Mouse (Mus musculus): ENCODE measurements at regions not wholly inside any gene's neighbourhood (a gene's known extent, or its start where the extent isn't known, plus 50 kb on each side); places are given as distances from the start of the nearest gene placed in this dataset.
A peak's percentile ranks its signal among the peaks of the same experiment; 100 is the strongest.

DNA sequence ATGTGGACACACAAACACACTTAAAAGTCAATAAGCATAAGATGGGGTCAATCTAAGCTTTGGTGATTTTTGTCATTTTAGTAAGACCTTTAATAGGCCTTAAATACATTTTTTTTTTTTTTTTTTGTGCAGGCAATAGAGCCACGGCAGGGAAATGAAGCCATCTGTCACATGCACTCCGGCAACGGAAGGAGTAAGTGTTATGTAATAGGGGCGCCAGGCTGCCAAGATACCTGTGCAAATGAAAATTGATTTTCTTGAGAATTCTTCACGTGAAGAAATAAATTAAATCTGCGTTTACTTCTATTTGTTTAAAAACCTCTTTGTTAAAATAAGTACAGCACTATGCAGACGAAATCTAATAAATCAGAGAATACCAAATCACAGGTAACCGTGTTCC is 54.6 kb upstream of the Card11 start:
- DNase-seq: peak; percentile 59 to 60

DNA sequence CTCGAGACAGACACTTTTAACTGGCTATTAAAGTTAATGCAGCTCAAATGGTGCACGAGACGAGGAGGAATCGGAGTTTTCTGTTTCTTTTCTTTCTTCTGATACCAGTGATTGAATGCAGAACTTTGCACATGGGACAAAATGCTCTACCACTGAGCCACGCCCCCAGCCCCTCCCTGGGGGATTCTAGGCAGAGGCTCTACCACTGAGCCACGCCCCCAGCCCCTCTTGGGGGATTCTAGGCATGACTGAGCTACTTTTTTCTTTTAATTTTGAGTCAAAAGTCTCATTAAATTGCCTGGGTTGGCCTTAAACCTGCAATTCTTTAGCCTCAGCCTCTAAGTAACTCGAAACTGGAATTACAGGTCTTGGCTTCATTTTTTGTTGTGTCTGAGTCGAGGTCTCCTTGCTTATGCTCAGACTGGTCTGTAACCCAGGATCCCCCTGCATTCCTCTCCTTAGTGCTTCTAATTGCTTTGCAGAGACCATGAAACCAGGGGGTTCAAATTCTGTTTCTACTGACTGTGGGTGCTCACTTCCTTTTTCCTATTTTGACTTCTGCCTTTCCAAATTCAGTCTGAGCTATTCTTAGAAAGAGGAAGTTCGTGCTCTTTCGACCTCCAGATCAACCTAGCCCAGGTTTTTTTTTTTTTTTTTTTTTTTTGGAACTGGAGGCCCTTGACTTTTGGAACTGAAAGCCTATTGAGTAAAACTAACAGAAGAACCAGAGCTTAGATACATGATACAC is 55.4 kb upstream of the Card11 start:
- DNase-seq: no peak

DNA sequence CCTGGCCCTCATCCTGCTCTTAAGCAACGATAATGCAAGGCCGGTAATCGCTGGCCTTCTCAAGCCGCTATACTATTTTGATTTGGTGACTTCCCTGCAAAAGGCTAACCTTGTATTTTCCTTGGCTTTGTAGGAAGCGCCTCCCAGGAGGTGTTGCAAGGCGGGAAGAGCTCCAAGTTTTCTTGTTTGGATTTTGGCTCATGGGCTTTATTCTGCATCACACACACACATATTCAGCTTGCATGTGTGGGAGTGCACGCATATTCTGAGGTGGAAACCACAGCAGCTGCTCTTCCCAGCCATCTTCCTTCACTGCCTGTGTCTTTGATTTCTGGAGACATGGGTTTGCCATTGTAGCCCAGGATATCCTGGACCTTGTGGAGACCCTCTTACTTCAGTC is 57.8 kb upstream of the Card11 start:
- DNase-seq: no peak

DNA sequence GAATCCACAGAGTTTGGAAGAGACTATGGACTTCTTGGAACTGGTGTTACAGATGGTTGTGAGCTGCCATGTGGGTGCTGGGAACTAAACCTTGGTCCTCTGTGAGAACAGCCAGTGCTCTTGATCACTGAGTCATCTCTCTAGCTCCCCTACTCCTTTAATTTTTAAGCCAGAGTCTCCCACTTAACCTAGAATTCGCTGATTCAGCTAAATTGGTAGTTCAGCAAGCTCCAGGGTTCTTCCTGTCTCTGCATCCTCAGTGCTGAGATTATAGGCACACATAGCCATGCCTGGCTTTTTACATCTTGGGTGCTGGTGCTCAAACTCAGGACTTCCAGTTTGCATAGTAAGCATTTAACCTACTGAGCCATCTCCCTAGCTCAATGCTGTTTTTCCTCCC is 58.5 kb upstream of the Card11 start:
- DNase-seq: no peak

DNA sequence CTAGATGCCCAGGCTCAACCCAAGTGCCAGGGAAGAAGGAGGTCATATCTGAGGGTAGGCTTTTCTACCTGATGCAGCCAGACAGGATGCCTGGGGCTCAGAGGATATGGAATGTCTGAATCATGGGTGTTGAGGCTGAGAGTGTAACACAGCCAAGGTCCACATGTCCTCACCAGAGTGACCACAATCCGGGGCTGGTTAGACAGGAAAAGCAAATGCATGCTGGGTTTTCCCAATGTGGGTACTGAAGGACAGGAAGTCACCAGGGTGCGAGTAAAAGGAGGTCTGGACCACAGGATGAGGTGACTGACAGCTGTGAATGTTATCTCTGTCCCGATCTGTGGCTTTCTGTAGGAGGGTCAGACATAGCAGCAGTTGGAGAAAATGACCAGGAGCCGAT is 61.8 kb upstream of the Card11 start:
- DNase-seq: no peak

DNA sequence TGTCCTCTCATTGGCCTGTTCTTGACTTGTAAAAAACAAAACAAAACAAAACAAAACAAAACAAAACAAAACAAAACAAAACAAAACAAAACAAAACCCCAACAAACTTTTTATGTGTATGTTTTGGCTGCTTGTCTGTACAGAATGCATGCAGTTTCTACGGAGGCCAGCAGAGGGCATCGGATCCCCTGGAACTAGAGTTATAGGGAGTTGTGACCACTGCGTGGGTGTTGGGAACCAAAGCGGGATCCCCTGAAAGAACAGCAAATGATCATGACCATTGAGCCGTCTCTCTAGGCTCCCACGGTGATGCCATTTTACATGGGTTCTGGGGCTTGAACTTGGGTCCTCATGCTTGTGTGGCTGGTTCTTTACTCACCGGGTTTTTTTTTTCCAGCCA is 67.2 kb upstream of the Card11 start:
- DNase-seq: no peak

DNA sequence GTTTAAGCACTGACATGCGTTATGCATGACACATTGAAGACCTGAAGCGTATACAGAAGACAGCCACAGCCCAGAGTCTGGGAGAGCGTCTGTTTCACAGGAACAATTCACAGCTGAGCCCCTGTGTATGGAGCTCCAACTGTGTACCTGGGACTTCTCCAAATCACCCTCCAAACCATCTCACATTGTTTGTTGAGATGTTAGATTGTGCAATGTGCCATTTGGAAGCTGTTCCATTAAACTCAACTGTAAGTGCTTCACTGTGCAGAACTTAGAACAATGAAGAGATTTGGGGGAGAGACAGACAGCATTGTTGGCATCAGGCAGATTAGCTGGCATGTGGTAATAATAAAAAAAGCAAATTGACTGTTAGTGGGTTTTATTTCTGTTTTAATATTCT is 74.1 kb upstream of the Card11 start:
- DNase-seq: no peak

DNA sequence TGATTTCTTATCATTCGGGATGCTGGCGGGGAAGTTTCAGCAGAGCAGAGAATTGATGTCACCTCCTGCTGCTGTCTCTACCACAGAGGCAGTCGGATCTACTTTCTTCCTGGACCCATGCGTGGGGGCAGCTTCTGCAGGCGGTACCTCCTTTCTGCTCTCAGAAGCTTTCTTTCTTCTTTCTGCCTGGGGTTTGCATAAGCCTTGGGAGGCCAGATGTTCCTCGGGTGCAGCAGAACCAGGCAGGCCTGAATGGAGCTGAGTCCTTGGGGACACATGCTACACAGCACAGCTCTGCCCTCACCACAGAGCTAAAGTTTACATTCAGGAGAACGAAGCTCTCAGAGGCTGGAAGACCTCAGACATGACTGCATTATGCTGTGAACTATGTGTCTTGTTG is 75.8 kb upstream of the Card11 start:
- no peak for DNase-seq

DNA sequence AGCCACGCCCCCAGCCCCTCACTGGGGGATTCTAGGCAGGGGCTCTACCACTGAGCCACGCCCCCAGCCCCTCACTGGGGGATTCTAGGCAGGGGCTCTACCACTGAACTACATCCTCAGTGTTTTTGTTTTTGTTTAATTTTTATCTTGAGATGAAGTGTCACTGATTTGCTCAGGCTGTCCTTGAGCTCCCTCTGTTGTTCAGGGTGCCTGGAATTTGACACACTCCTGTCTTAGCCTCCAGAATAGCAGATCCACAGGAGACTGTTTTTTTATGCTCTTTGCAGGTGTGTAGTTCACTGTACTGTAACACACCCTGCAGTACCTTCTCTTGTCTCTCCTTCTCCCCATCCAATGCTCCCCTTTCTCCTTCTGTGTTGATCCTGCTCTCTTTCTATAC is 76.6 kb upstream of the Card11 start:
- DNase-seq: no peak

DNA sequence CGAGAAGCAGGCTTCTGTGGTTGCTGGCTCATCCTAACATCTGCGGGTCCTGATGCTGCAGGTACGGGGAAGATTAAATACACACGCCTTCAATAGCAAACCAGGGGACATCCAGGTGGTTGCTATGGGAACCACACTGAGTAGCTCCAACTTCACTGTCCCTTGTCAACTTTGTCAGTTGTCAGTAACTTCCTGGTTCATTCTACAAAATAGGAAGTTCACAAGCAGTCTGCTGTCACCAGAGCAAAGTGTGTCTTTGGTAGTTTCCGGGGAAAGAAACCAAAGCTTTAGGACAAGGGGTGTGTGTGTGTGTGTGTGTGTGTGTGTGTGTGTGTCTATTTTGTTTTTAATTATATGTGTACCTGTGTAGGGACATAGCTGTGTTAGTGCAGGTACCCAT is 80.5 kb upstream of the Card11 start:
- DNase-seq: no peak

DNA sequence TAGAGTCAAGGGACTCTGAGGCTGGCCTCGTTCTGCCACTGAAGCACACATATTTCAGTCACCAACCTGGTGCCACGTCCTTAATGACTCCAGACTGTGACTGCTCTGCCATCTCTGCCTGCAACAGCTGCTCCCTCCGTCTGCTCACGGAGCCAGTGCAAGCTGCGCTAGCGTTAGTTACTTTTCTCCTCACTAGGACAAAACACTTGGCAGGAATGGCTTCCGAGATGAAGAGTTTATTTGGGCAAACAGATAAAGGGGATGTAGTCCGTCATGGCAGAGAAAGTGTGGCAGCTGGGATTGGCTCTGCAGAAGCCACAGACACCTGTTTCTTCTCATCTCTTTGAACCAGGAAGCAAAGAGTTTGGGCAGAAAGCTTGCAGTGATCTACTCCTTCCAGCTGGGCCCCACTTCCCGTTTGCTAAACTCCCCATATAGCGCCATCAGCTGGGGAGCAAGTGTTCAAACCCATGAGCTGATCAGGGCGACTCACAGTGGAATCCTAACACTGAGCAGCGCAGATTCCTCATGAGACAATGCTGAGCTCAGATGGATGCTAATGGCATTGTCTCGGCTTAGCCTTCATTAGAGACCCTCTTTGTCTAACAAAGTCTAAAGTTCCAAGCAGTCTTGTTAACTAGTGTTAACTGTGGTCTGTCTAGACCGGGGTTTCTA is 83.8 kb upstream of the Card11 start:
- DNase-seq: no peak

DNA sequence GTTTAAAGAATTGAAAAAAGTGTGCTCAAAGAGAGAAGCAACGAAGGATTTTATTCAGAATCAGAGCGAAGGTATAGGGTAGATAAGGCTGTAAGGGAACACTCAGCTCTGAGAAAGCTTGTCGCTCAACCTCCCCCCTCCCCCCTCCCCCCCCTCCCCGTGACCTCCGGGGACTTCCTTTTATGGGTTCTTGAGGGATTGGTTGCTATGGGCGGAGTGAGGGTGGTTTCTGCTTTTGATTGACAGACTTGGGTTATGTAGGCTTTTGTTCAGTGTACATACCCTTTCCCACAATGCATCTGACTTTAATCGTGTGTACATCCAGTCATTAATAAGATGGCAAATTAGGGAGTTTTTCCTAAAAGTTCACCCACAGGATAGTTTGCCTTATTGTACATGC is 84.4 kb upstream of the Card11 start:
- no peak for DNase-seq

DNA sequence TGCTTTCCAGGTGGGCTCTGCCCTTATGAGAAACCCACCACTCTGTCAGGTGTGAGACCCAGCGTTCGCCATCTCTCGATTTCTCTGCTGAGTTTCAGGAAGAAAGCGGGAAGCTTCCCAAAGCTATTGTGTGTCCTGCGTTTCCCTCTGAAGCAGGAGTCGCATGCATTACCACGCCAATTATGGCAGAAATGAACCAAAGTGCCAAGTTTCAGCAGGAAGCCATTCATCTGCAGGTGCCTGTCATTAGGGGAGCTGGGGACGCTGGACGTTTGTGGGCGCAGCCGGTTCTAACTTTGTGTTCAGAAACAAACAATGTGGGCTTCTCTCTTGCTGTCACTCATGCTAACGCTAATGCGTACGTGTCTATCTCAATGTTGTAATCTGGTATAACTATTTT is 91.3 kb upstream of the Card11 start:
- DNase-seq: no peak

DNA sequence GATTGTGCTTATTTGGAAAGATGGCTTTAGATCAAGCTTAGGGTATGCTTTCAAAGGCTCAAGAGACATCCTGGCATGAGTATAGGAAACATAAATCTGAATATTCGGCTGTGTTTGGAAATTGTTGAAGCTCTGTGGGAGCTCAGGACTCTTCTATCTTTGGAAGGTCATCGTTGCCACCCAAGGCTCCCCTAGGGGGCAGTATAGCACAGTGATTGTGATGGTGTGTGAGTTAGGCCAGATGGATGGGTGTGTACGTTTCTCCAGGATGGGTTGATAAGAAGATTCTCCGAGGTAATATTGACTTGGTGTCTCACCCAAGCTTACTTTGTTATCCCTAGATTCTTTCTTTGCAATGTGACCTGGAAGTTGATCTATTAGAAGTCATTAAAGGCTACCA is 93.3 kb upstream of the Card11 start:
- peak in 1 of 2 experiments; percentile 30 for DNase-seq

DNA sequence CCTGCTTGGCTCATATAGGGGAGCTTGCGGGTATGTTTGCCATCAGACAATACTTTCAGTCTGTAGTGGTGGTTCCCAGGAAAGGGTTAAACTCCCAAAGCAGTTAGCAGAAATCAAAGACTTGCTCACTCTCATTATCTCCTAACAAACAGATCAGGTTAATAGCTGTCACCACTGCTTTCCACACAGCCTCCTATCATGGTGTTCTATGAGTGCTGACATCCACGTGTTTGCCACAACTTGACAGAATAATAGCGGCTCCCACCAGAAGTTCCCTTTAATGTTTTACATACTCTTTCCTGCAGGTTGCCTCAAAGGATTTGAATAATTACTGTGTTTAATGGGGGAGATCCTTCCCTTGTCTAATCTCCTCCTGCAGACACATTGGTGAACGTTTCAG is 97.5 kb upstream of the Card11 start:
- DNase-seq: no peak

DNA sequence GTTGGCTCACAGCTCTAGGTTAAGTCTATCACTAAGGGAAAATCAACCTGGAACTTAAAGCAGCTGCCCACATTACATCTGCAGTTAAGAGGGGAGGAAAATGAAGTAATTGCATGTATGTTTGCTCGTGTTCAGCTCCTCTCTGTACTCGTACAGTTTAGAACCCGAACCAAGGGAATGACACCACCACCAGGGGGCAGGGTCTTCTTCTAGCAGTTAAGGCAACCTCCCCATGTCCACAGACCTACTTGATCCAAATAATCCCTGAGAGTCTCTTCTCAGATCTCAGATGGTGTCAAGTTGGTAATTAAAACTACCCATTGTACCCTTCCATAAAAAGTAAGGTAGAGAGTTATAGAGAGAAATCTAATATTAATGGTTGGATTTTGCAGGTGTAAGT is 111.3 kb upstream of the Card11 start:
- DNase-seq: no peak

DNA sequence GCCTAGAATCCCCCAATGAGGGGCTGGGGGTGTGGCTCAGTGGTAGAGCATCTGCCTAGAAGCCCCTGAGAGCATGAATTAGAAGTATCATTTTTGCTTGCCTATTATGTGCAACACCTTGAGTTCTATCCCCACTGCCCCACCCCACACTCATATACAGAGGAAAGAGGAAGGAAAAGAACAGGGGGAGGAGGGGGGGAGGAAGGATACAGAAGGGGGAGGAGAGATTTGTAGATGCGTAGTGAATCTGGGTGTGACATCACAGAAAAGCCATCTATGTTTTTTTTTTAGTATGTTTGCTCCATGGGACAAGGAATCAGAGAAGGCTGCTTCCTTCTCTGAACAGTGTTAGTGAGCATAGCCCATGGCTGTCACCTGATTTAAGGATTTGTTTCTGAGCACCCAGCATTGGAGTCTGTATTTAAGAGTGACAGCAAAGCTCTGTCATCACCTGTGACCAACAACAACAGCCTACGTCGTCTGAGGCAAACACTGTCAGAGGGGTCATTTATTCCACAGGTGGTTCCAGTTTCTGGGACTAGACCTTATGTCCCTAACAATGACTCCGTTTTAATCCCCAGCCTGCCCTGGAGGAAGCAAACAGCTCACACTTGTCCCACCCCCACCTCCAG is 115.0 kb upstream of the Card11 start:
- DNase-seq: no peak

DNA sequence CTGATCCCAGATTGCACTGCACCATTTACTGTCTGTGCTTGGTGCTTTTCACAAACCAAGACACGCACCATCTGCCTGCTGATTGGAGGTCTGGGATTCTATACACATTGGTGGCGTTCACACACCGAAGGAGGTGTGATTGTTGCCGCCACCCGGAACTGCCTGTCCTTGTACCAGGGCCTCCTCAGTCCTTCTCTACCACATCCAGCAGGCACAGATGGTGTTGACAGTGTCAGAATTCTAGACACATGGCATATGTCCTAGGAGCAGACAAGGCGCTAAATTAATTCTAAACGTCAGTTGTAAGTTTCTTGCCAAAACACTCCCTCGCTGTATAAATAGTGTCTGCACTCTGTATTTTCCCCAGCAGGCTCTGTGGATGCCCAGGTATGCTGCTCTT is 115.6 kb upstream of the Card11 start:
- DNase-seq: no peak

DNA sequence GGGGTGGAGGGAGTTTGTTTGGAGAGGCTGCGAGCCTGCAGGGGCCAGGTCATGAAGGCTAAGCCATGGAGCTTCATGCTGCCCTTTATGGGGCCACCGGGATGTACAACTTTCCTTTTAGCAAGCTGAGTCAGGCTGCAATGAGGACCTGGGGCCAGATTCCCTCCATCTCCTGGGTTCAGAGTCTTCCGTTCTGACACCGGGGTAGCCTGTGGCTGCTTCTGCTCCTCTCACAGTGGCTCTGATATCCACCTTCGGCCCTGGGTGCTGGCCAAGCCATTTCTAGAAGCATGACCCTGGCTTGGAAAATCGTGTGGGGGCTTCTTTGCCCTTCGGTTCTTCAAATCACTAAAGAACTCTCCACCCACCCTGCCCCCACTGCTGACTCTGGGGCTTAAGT is 115.4 kb upstream of the Sdk1 start:
- no peak for DNase-seq

DNA sequence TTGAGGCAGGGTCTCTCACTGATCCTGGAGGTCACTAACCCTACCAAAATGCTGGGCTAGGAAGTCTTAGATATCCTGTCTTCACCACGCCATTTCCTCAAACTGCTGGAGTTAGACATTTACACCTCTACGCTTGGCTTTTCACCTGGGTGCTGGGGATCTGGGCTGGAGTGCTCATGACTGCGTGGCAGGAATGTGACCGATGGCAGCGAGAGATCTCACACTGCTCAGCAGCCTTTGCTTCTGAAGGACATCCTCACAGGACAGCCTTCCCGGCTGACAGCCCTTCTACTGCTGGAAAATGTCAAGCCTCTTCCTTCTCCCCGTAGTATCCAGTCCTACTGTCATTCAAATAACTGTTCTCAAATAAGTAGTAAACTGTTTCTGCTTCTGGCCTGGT is 114.8 kb upstream of the Sdk1 start:
- no peak for DNase-seq

DNA sequence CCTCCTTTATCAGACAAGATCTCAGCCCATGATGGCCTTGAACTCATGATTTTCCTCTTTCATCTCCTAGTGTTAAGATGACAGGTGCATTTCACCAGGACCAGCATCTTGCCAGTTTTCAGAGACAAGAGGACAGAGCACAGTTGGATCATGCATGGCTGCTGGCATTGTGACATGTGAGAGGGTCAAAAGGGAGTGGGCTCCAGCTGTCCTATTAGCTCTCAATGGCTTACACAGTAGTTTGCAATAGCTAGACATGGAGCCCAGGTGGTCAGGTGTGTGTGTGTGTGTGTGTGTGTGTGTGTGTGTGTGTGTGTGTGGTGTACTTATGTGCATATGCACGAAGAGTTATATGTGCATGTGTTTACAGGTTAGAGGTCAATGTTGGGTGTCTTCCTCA is 110.3 kb upstream of the Sdk1 start:
- DNase-seq: no peak

DNA sequence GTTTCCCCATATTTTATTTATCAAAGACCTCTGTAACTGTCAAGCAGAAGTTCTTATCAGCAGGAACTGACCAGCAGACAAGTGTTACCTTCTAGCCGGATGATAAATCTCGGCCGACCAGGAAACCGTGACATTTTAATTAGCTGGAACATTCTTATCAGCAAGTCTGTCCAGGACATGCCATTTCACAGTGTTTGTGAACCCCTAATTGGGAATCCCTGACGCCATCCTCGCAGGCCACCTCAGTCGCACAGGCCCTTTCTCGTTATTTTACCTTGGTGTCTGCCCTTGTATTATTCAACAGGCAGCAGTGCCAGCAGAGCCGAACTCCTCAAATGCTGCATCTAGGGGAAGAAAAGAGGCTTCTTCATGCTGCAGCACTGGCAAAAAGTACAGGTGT is 109.4 kb upstream of the Sdk1 start:
- no peak for DNase-seq

DNA sequence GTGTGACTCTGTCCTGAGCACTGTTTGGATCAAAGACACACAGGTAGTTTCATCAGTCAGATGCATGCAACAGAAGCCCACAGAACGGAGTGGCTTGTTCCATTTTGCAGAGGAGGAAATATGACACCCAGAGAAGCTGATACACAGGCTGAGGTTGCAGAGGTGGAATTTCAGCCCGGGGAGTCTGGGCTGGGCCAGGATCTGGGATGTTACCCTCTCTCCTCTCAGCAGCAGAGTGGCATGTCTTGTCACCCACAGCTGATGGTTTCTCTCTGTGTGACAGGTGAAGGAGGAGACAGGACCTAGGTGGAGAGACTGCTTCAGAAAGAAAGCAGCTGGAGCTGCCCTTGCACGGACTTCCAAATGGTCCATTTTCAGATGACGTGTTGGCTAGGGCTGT is 105.1 kb upstream of the Sdk1 start:
- no peak for DNase-seq

DNA sequence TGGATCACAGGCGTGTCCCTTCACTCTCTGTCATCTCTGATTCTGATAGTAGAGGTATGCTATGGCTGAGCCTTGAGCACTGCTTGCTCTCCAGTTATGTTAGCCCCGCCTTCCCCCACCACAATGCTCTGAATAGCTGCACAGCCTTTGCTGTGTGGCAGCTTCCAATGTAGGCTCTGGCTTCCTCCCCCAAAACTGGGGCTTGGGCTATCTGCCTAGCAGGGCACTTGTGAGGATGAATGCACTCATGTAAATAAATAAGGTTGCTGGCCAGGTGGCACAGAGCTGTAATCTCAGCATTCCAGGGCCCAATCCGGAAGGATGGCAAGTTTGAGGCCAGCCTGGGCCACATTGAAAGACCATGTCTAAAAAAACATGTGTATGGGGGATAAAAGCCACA is 103.6 kb upstream of the Sdk1 start:
- DNase-seq: no peak
